Mouse (Mus musculus) liver, embryonic 12.5 days (tissue): Measurements from ENCODE around the gene Arnt2. TPM values are rescaled to one million over a fixed set of nuclear protein-coding genes. Genes with fewer than 3 reads are reported as not detected.

ENCODE experiments used
- ATAC-seq: fragments of 200-750 bp; cut with Nextera tagmentation; 2 replicates; pipeline ENCODE4 v1.8.0; 2017; ENCODE audit warnings: moderate number of reproducible peaks, mild to moderate bottlenecking, moderate library complexity
- H3K27ac ChIP-seq: fragments of 300-500 bp; sonication (generic); 2 replicates; pipeline ENCODE4 v1.5.1; 2016; ENCODE audit warnings: mild to moderate bottlenecking
- H3K27me3 ChIP-seq: fragments of 300-500 bp; sonication (generic); replicated peaks from 2 replicates; pipeline ENCODE4 v1.6.1; 2016; ENCODE audit warnings: mild to moderate bottlenecking, moderate library complexity
- H3K36me3 ChIP-seq: fragments of 300-500 bp; sonication (generic); 2 replicates; pipeline ENCODE4 v1.6.1; 2016; ENCODE audit warnings: mild to moderate bottlenecking, moderate library complexity
- H3K4me1 ChIP-seq: fragments of 300-500 bp; sonication (generic); 2 replicates; pipeline ENCODE4 v1.6.1; 2016
- H3K4me2 ChIP-seq: fragments of 300-500 bp; sonication (generic); 2 replicates; pipeline ENCODE4 v1.6.1; 2016; ENCODE audit warnings: mild to moderate bottlenecking, moderate library complexity
- H3K4me3 ChIP-seq: fragments of 300-500 bp; sonication (generic); 2 replicates; pipeline ENCODE4 v1.5.1; 2016; ENCODE audit warnings: mild to moderate bottlenecking, moderate library complexity
- H3K9ac ChIP-seq: fragments of 300-500 bp; sonication (generic); 2 replicates; pipeline ENCODE4 v1.6.1; 2016; ENCODE audit warnings: mild to moderate bottlenecking, moderate library complexity
- H3K9me3 ChIP-seq: fragments of 300-500 bp; sonication (generic); replicated peaks from 2 replicates; pipeline ENCODE4 v1.6.1; 2016; ENCODE audit warnings: mild to moderate bottlenecking, moderate library complexity
- WGBS: fragments of 180-500 bp; shearing (Covaris S2); methylation state at CpG from one replicate; pipeline ENCODE4 v1.1.7; 2016; ENCODE audit not compliant: insufficient replicate concordance; 5-methylcytosine and 5-hydroxymethylcytosine counted together
- polyA plus RNA-seq: library from polyadenylated mRNA; unstranded; fragments of >200 nt; fragmentation: Nextera tagmentation; extraction: Ambion mirVana; gene quantifications from 2 replicates; pipeline ENCODE4 v1.2.1, GENCODE M21; 2016

Gene Arnt2
- polyA plus RNA-seq, 1 experiment from 2014 or later: 0.56 TPM

- Histone ChIP-seq H3K27me3 (no peaks in the 10 kb centered on the region), H3K9me3 (no peaks in the 10 kb centered on the region), H3K4me2 (no peak overlapping the region), H3K36me3 (no peaks in the 10 kb centered on the region), H3K4me1 (no peaks in the 10 kb centered on the region), H3K27ac (no peak overlapping the region), H3K9ac (no peak overlapping the region), H3K4me3 (no peak overlapping the region)
- 42% methylated on average over 7 of the region's 7 CpGs for WGBS
- no peak for ATAC-seq
Observed at GRCm38 (mm10) chr7:84249381-84249780, 160.6 kb downstream of the Arnt2 start.

DNA sequence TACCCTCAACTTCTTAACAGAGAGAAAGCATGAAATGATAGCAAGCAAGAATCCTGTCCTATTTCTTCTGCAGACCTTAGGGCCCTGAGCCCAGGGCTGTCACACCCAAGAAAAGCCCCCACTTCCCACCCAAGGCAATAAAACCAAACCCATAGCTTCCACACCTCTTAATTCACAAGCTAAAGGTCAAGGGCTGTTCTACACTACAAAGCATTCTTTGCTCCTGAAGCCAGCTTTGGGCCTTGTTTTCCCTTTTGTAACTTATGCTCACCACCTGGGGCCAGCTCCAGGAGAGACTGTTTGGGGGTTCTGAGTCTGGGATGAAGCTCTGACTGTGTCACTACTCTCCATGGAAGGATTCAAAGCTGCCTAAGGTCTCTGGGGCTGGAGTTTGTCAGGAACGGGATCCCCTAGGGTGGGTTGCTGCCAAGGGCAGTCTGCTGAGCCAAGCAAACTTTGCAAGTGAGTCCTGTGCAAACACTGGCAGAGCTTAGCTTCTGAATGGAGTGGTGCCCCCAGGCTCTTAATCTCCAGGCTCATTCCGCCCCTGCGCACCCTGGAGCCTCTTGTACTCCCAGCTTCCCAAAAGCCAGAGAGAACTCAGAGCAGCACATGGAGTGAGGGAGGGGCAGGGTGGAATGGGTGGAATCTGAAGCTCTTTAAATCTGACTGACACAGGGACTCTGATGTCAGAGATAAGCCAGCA is 161.9 kb downstream of the Arnt2 start:
- H3K9ac ChIP-seq: no peak overlapping the region
- H3K9me3 ChIP-seq: no peaks in the 10 kb centered on the region
- 36% methylated on average over 3 of the region's 3 CpGs for WGBS
- no peaks in the 10 kb centered on the region for H3K36me3 ChIP-seq
- ATAC-seq: no peak
- no peak overlapping the region for H3K4me3 ChIP-seq
- no peaks in the 10 kb centered on the region for H3K27me3 ChIP-seq
- H3K4me1 ChIP-seq: no peaks in the 10 kb centered on the region
- H3K27ac ChIP-seq: no peak overlapping the region
- no peak overlapping the region for H3K4me2 ChIP-seq

DNA sequence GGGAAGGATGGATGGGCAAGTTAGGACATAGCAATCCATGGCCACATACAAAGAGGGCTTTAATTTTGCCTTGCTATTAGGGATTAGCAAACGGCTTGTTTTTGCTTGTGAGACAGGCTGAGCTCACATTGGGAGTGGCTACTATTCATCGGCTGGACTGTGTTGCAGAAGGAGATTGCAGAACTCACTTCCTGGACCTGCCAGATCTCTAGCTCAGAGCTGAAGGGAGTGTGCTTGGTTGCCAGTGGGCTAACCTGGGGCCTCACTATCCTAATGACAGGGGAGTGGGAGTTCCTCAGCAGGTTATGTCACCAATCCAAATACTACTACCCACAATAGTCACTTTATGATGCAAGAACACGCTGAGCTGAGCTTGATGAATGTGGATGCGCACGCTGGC is 163.1 kb downstream of the Arnt2 start:
- H3K27me3 ChIP-seq: no peaks in the 10 kb centered on the region
- WGBS: 64% methylated on average over 5 of the region's 5 CpGs
- H3K4me2 ChIP-seq: no peak overlapping the region
- no peak overlapping the region for H3K27ac ChIP-seq
- no peak overlapping the region for H3K4me3 ChIP-seq
- H3K4me1 ChIP-seq: no peaks in the 10 kb centered on the region
- ATAC-seq: no peak
- no peaks in the 10 kb centered on the region for H3K9me3 ChIP-seq
- H3K36me3 ChIP-seq: no peaks in the 10 kb centered on the region
- H3K9ac ChIP-seq: no peak overlapping the region

GRCm38 (mm10) chr7:84246093-84246492 is 163.9 kb downstream of the Arnt2 start:
- ATAC-seq: no peak
- no peaks in the 10 kb centered on the region for H3K9me3 ChIP-seq

DNA sequence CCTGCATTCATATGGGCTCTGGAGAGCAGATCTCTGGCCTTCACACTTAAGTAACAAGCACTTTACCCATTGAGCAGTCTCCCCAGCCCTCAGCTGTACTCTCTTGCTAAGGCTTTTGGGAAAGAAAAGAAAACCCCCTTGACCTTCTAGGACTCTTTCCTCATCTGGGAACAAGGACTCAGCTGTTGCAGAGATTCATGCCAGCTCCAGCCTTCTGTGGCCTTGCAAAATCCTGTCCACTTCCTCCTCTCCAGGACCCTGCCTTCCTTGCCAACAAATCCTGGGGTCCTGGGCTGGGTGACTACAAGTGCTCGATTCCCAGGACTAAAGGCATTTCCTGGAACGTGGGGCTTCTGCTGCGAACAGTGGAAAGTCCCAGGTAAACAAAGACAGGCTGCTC is 169.6 kb downstream of the Arnt2 start:
- no peak overlapping the region for H3K27ac ChIP-seq
- H3K4me3 ChIP-seq: no peak overlapping the region
- ATAC-seq: no peak
- no peaks in the 10 kb centered on the region for H3K36me3 ChIP-seq
- no peak overlapping the region for H3K9ac ChIP-seq
- H3K27me3 ChIP-seq: no peaks in the 10 kb centered on the region
- no peaks in the 10 kb centered on the region for H3K4me1 ChIP-seq
- WGBS: 31% methylated on average over 3 of the region's 3 CpGs
- H3K9me3 ChIP-seq: no peaks in the 10 kb centered on the region
- H3K4me2 ChIP-seq: no peak overlapping the region

More at GRCm38 (mm10) chr7:84246093-84246492, 163.9 kb downstream of the Arnt2 start:
- Histone ChIP-seq H3K27me3 (no peaks in the 10 kb centered on the region), H3K27ac (no peak overlapping the region), H3K4me3 (no peak overlapping the region), H3K9ac (no peak overlapping the region), H3K4me2 (no peak overlapping the region), H3K36me3 (no peaks in the 10 kb centered on the region), H3K4me1 (no peaks in the 10 kb centered on the region)
- 54% methylated on average over 2 of the region's 2 CpGs for WGBS

GRCm38 (mm10) chr7:84237655-84238054 is 172.3 kb downstream of the Arnt2 start:
- H3K9me3 ChIP-seq: no peaks in the 10 kb centered on the region
- H3K27me3 ChIP-seq: no peaks in the 10 kb centered on the region
- no peak overlapping the region for H3K27ac ChIP-seq
- whole genome bisulfite sequencing: 61% methylated on average over 4 of the region's 4 CpGs
- H3K4me1 ChIP-seq: no peaks in the 10 kb centered on the region
- H3K36me3 ChIP-seq: no peaks in the 10 kb centered on the region
- H3K4me2 ChIP-seq: no peak overlapping the region
- no peak for ATAC-seq
- no peak overlapping the region for H3K9ac ChIP-seq
- H3K4me3 ChIP-seq: no peak overlapping the region

GRCm38 (mm10) chr7:84231396-84231795 is 178.6 kb downstream of the Arnt2 start:
- no peak for ATAC-seq
- Histone ChIP-seq H3K4me1 (no peaks in the 10 kb centered on the region), H3K27me3 (no peaks in the 10 kb centered on the region), H3K4me3 (no peak overlapping the region), H3K36me3 (no peaks in the 10 kb centered on the region), H3K9ac (no peak overlapping the region), H3K27ac (no peak overlapping the region), H3K9me3 (no peaks in the 10 kb centered on the region), H3K4me2 (no peak overlapping the region)
- WGBS: 50% methylated on average over 4 of the region's 4 CpGs

DNA sequence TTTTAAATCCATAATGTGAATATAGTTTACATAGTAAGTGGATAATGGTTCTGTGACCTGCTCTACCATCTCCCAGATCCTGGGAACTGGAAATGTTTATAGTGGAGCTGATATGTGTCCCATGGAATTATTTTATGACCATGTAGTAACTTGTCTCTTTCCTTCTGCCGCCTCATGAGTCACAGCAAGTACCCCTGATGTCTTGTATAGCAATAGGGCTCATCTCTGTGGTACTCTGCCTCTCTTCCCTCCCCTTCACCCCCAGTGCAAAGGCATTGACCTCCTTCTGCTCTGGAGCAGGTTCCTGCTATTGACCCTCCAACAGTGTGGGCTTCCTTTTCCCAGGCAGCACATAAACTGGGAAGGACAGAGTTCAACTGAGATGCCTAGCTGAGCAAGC is 182.3 kb downstream of the Arnt2 start:
- WGBS: 55% methylated on average over 1 of the region's 1 CpGs

DNA sequence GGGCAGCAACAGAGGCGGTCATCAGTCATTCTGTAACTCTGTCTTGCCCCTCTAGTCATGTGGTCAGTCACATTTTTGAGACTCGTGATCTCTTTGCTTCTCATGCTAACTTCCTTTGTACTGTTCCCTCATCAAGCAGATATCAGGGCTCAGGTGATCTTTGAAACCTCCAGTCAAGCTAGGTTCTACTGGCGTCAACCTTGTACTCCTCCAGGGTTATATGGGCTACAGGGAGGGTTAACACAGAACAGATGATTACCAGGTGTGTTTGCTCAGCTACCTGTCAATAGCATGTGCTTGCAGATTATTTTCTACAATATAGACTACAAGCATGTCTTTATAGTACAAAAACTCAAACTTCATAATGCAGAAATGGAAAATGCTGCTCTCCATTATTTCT is 183.1 kb downstream of the Arnt2 start:
- H3K4me2 ChIP-seq: no peak overlapping the region
- no peak overlapping the region for H3K4me3 ChIP-seq
- H3K9ac ChIP-seq: no peak overlapping the region
- H3K9me3 ChIP-seq: no peaks in the 10 kb centered on the region
- no peak overlapping the region for H3K27ac ChIP-seq
- no peaks in the 10 kb centered on the region for H3K36me3 ChIP-seq
- no peaks in the 10 kb centered on the region for H3K4me1 ChIP-seq
- no peak for ATAC-seq
- WGBS: 61% methylated on average over 3 of the region's 3 CpGs
- H3K27me3 ChIP-seq: no peaks in the 10 kb centered on the region

More for the DNA sequence above, 182.3 kb downstream of the Arnt2 start:
- no peak overlapping the region for H3K4me3 ChIP-seq
- no peak for ATAC-seq
- H3K9me3 ChIP-seq: no peaks in the 10 kb centered on the region
- no peak overlapping the region for H3K9ac ChIP-seq
- no peaks in the 10 kb centered on the region for H3K27me3 ChIP-seq
- no peaks in the 10 kb centered on the region for H3K4me1 ChIP-seq
- H3K36me3 ChIP-seq: no peaks in the 10 kb centered on the region
- H3K4me2 ChIP-seq: no peak overlapping the region
- H3K27ac ChIP-seq: no peak overlapping the region

DNA sequence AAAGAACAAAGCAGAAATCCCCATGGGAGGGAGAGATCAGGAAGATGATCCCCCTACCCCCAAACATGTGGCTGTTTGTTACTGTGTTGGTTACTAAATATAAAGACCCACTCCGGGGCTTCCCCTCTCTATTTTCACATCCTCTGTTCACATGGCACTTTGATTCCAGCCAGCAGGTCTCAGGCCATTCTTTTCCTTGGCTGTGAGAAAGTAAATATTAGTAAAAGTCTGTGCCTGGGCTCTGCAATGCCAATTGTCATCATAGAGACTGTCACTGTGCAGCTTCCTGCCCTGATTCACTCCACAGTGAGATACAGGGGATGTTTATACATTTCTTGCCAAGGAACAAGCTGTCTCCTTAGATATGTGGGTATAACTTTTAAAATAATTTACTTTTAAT is 197.9 kb downstream of the Arnt2 start:
- WGBS: 16% methylated on average over 1 of the region's 1 CpGs
- Histone ChIP-seq H3K4me1 (0 out of 2 replicates have a peak, but pooled peaks cover 8% of the 10 kb centered on the region), H3K27me3 (no peaks in the 10 kb centered on the region), H3K4me3 (no peak overlapping the region), H3K27ac (no peak overlapping the region), H3K4me2 (no peak overlapping the region), H3K9me3 (no peaks in the 10 kb centered on the region), H3K9ac (no peak overlapping the region), H3K36me3 (no peaks in the 10 kb centered on the region)
- no peak for ATAC-seq

- H3K27ac ChIP-seq: no peak overlapping the region
- H3K4me1 ChIP-seq: 0 out of 2 replicates have a peak, but pooled peaks cover 8% of the 10 kb centered on the region
- WGBS: 32% methylated on average over 10 of the region's 10 CpGs
- H3K36me3 ChIP-seq: no peaks in the 10 kb centered on the region
- no peaks in the 10 kb centered on the region for H3K9me3 ChIP-seq
- no peak overlapping the region for H3K4me2 ChIP-seq
- no peak overlapping the region for H3K4me3 ChIP-seq
- H3K9ac ChIP-seq: no peak overlapping the region
- H3K27me3 ChIP-seq: no peaks in the 10 kb centered on the region
- ATAC-seq: no peak
Observed at GRCm38 (mm10) chr7:84210585-84211291, 199.2 kb downstream of the Arnt2 start.

- no peaks in the 10 kb centered on the region for H3K27me3 ChIP-seq
- no peak overlapping the region for H3K4me3 ChIP-seq
- H3K4me1 ChIP-seq: no peaks in the 10 kb centered on the region
- ATAC-seq: no peak
- H3K9me3 ChIP-seq: no peaks in the 10 kb centered on the region
- WGBS: 65% methylated on average over 3 of the region's 3 CpGs
- no peak overlapping the region for H3K4me2 ChIP-seq
- no peak overlapping the region for H3K27ac ChIP-seq
- H3K36me3 ChIP-seq: no peaks in the 10 kb centered on the region
- H3K9ac ChIP-seq: no peak overlapping the region
Observed at GRCm38 (mm10) chr7:84203981-84204380, 206.0 kb downstream of the Arnt2 start.
